Mouse (Mus musculus): ENCODE measurements around the gene Paqr5. TPM values are rescaled to one million over a fixed set of nuclear protein-coding genes. Genes with fewer than 3 reads are reported as not detected.

Paqr5 gene
- polyA plus RNA-seq, 1 experiment = 12.4 TPM

- TF ChIP-seq POLR2A (IDR thresholded peaks at IDR 0.05; ENCODE audit: borderline replicate concordance, extremely low read depth, low read depth, low read length) (no peak), CTCF (IDR thresholded peaks at IDR 0.05; ENCODE audit: insufficient read depth, low read length) (peak; percentile 96)
- WGBS = 4% methylated on average over 24 of the region's 24 CpGs
Observed at GRCm38 (mm10) chr9:61947402-61948346, 79.0 kb downstream of the Paqr5 start.

DNA sequence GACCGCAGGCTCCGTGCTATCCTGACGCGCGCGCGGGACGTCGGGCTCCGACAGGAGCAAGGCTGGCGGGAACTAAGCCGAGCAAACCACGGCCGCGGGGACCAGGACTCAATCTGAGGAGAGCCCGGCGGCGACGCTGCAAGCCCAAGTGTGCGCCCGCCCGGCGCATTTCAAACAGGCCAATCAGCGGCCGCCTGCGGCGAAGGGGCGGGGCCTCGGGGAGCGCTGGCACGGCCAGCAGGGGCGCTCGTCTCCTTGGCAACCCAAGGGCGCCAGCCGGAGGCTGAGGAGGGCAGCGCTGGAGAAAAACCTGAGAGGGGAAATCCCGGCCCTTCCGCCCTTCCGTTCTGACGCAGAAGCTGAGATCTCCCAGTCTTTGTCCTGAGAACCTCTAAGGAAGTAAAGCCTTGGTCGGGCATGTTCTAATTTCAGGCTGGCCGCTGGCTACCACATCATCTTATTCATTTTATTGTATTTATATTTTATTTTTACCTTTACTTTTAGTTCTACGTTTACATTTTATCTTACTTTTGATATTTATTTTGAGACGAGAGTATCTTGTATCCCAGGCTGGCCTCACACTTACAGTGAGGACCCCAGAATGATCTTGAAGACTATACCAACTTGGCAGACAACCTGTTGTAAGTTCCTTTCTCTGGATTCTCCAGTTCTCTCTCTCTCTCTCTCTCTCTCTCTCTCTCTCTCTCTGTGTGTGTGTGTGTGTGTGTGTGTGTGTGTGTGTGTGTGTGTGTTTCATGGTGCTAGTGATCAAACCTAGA, 79.8 kb downstream of the Paqr5 start, which contains the start of gene Kif23:
TSS of gene Kif23 (minus strand) at position 152 of the 779 bp plus-strand sequence.
- Histone ChIP-seq H3K4me1 (ENCODE audit: control insufficient read depth, insufficient read depth, low read length) (no peaks in the 10 kb centered on the region; the same call in 1 of the 2 replicates), H3K4me3 (replicated peaks; ENCODE audit: extremely low read depth, low read depth, low read length) (peak within 1 kb of the TSS; percentile 86)
- peak; percentile 31; the same call in 1 of the 2 replicates for TF ChIP-seq CTCF (IDR thresholded peaks at IDR 0.05; ENCODE audit: insufficient read depth, low read length)
- no peak for TF ChIP-seq POLR2A (IDR thresholded peaks at IDR 0.05; ENCODE audit: borderline replicate concordance, extremely low read depth, low read depth, low read length)
- DNase-seq = peak; percentile 98
- WGBS = under 1% methylated on average over 44 of the region's 44 CpGs

More at GRCm38 (mm10) chr9:61947402-61948346, 79.0 kb downstream of the Paqr5 start:
- no peaks in the 10 kb centered on the region; the same call in 1 of the 2 replicates for H3K4me1 ChIP-seq (ENCODE audit: control insufficient read depth, insufficient read depth, low read length)
- peak overlapping the region; percentile 64 for H3K4me3 ChIP-seq (replicated peaks; ENCODE audit: extremely low read depth, low read depth, low read length)
- peak; percentile 77 for DNase-seq

- peak overlapping the region; percentile 86 for H3K4me3 ChIP-seq (replicated peaks; ENCODE audit: extremely low read depth, low read depth, low read length)
- under 1% methylated on average over 38 of the region's 38 CpGs for WGBS
- no peak for TF ChIP-seq POLR2A (IDR thresholded peaks at IDR 0.05; ENCODE audit: borderline replicate concordance, extremely low read depth, low read depth, low read length)
- TF ChIP-seq CTCF (IDR thresholded peaks at IDR 0.05; ENCODE audit: insufficient read depth, low read length) = no peak
- no peaks in the 10 kb centered on the region; the same call in 1 of the 2 replicates for H3K4me1 ChIP-seq (ENCODE audit: control insufficient read depth, insufficient read depth, low read length)
- DNase-seq = no peak
Observed at GRCm38 (mm10) chr9:61945973-61946611, 80.6 kb downstream of the Paqr5 start.

DNA sequence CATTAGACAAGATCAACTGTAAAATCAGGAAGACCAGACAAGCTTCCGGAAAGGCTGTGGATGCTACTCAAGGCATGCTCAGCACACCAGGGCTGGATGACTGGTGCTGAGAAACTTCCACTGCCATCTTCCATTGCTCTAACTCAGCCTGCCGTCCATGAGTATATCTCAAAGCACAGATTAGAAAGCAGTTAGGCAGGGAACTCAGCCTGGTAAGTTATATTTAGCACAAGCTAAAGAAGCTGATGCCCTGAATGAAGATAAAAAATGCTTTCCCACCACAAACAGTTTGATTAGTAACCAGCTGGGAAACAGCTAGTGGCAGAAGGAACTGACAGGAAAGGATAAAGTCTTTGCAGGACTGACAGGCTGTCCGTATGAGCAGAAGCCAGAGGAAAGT, 85.6 kb downstream of the Paqr5 start:
- TF ChIP-seq CTCF (IDR thresholded peaks at IDR 0.05; ENCODE audit: insufficient read depth, low read length) (no peak), POLR2A (IDR thresholded peaks at IDR 0.05; ENCODE audit: borderline replicate concordance, extremely low read depth, low read depth, low read length) (no peak)
- DNase-seq = no peak
- Histone ChIP-seq H3K4me3 (replicated peaks; ENCODE audit: extremely low read depth, low read depth, low read length) (no peak overlapping the region), H3K4me1 (ENCODE audit: control insufficient read depth, insufficient read depth, low read length) (no peaks in the 10 kb centered on the region; the same call in 1 of the 2 replicates)
- 75% methylated on average over 3 of the region's 3 CpGs for WGBS

DNA sequence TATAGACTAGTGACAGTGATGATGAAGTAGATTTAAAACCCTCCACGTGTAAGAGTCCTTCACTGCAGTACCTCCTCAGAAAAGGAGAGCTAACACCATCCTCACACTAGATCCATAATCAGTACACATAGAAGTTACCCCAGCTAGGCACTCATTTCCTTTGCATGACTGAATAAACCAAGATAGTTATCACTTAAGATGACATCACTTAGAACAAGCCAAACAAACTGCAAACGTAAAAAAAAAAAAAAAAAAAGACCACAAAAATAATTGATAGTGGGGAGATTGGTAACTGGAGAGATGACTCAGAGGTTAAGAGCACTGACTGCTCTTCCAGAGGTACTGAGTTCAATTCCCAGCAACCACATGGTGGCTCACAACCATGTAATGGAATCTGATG, 93.3 kb downstream of the Paqr5 start:
- H3K4me3 ChIP-seq (replicated peaks; ENCODE audit: extremely low read depth, low read depth, low read length) = no peak overlapping the region
- DNase-seq = no peak
- H3K4me1 ChIP-seq (ENCODE audit: control insufficient read depth, insufficient read depth, low read length) = no peaks in the 10 kb centered on the region
- TF ChIP-seq CTCF (IDR thresholded peaks at IDR 0.05; ENCODE audit: insufficient read depth, low read length) (no peak), POLR2A (IDR thresholded peaks at IDR 0.05; ENCODE audit: borderline replicate concordance, extremely low read depth, low read depth, low read length) (no peak)
- WGBS = 50% methylated on average over 2 of the region's 2 CpGs

- TF ChIP-seq POLR2A (IDR thresholded peaks at IDR 0.05; ENCODE audit: borderline replicate concordance, extremely low read depth, low read depth, low read length) (no peak), CTCF (IDR thresholded peaks at IDR 0.05; ENCODE audit: insufficient read depth, low read length) (no peak)
- no peak for DNase-seq
- no peaks in the 10 kb centered on the region for H3K4me1 ChIP-seq (ENCODE audit: control insufficient read depth, insufficient read depth, low read length)
- WGBS = 84% methylated on average over 3 of the region's 3 CpGs
- H3K4me3 ChIP-seq (replicated peaks; ENCODE audit: extremely low read depth, low read depth, low read length) = no peak overlapping the region
Observed at GRCm38 (mm10) chr9:61932009-61932408, 94.6 kb downstream of the Paqr5 start.

DNA sequence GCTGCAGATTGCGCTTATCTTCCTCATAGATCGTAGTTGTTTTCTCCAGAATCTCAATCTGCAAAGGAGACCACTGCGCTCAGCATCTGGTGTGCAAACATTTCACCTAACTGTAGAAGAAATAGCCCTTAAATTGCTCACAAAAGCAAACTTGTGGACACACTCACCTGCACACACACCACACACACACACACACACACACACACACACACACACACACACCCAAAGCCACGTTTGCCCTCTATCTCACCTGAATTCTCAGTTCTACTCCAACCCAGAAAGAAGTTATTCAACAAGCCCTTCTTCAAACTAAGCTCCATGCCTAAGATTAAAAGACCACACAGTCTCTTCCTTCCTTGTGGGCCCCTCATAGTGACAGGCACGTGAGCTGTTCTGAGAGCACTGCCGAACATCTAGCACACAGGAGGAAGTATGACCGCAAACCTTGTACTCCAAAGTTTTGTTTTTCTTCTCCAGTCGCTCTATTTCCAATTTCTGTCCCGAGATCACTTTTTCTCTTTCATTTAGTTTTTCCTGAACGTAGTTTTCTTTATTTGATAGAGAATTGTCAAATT, 101.5 kb downstream of the Paqr5 start:
- DNase-seq = no peak
- Histone ChIP-seq H3K4me1 (ENCODE audit: control insufficient read depth, insufficient read depth, low read length) (no peaks in the 10 kb centered on the region), H3K4me3 (replicated peaks; ENCODE audit: extremely low read depth, low read depth, low read length) (no peak overlapping the region)
- 81% methylated on average over 10 of the region's 10 CpGs for WGBS
- TF ChIP-seq CTCF (IDR thresholded peaks at IDR 0.05; ENCODE audit: insufficient read depth, low read length) (no peak), POLR2A (IDR thresholded peaks at IDR 0.05; ENCODE audit: borderline replicate concordance, extremely low read depth, low read depth, low read length) (no peak)

- no peak for DNase-seq
- TF ChIP-seq POLR2A (IDR thresholded peaks at IDR 0.05; ENCODE audit: borderline replicate concordance, extremely low read depth, low read depth, low read length) (no peak), CTCF (IDR thresholded peaks at IDR 0.05; ENCODE audit: insufficient read depth, low read length) (no peak)
- H3K4me3 ChIP-seq (replicated peaks; ENCODE audit: extremely low read depth, low read depth, low read length) = no peak overlapping the region
- WGBS = 90% methylated on average over 6 of the region's 6 CpGs
- no peaks in the 10 kb centered on the region for H3K4me1 ChIP-seq (ENCODE audit: control insufficient read depth, insufficient read depth, low read length)
Observed at GRCm38 (mm10) chr9:61920331-61920730, 106.3 kb downstream of the Paqr5 start.

All from lung, adult 2 months (tissue).